Mouse (Mus musculus): Measurements from ENCODE around the gene Inhbb.

Inhbb gene

GRCm38 (mm10) chr1:119380609-119381008 lies 41.4 kb downstream of the Inhbb start:
- no peak for DNase-seq (ENCODE audit: low spot score)

DNA sequence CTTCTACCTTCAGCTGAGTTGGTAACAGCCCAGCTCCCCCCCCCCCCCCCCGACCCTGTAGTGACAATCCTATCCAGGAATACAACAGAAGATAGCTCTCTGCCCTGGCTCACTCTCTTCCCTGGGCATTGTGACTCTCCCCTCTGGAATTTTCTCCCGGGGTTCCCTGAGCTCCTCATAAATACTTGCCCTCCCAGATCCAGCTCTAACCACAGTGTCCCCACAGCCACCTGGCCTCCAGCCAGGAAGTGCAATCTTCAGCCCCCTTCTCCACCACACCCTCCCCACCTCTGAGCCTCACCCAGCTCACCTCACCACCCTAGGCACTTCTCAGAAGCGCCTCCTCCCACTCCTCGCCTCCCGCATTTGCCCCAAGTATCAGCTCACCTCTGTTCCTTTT lies 46.7 kb downstream of the Inhbb start:
- no peak for DNase-seq (ENCODE audit: low spot score)

DNA sequence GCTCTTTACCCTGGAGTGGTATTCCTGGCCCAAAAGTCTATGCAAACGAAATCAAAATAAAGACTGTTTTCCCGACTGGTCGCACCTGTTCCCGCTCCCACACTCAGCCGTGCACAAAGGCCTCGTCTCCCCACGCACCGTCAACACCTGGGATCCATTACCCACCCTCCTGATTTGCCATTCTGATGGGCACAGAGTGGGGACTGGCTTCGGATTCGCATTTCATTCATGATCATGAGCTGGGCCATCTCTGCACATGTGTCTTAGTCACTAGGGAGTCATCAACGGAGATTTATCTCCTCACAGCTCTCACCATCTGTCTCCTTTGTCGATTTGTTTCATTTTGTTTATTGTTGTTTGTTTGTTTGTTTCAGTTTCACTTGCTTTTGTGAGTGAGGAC lies 54.5 kb downstream of the Inhbb start:
- DNase-seq (ENCODE audit: low spot score), result no peak

DNA sequence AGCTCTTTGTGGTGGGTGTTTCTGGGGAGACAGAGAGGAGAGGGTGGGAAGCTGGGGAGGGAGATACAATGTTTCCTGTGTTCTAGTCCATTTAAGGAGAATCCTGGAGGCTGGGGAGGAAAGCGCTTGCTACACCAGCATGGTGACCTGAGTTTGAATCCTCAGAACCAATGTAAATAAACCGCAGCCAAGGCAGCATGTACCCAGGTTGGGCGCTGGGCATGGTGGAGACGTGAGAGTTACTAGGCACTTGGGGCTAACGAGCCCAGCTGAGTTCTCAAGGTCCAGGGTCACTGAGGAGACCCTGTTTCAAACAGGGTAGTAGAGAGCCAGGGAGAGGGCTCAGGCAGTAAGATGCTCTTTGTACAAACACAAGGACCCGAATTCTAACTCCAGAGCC lies 55.7 kb downstream of the Inhbb start:
- no peak for DNase-seq (ENCODE audit: low spot score)
